Mouse (Mus musculus) frontal cortex, adult (tissue): ENCODE measurements around the gene Epb41l2.

ENCODE experiments used
- ATAC-seq: cut with Nextera tagmentation; 2 replicates; pipeline ENCODE4 v1.9.2; 2017; ENCODE audit warnings: mild to moderate bottlenecking, moderate library complexity, mixed read lengths; ENCODE audit not compliant: low TSS enrichment

Epb41l2 gene

DNA sequence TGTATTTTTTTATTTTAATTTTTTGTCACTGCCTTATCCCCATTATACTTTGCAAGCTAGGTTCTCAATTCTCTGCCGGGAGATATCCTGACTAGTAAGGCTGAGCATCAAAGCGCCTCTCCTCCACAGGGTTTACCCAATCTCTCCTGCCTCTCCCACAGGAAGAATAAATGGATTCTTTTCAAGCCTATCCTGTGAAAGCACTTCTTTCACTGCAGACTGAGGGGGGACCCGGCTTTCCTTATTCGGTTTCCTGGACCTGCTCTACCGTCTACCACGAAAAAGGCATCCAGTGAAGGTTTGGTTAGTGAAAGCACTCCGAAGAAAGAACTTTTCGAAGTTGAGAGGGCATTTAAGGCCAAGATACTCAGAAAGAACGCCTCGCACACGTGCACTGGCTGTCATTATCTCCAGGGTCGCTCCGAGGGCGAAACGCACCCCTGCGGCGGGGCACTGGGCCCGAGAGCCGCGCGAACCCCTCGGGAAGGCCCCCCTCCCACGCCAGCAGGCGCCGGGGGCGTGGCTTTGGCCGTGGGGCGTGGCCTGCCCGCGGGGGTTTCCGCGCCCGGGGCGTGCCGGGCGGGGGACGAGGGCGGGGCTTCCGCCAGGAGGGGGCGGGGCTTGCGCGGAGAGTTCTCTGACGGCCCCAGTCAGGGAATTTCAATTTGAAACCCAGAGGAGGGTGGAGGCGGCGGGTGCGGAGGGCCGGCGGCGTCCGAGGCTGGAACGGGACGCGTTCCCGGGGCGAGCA is at the start of gene Epb41l2:
Gene Epb41l2 (plus strand): TSS at position 591 of the 751 bp plus-strand sequence.
- ATAC-seq = peak; percentile 82

DNA sequence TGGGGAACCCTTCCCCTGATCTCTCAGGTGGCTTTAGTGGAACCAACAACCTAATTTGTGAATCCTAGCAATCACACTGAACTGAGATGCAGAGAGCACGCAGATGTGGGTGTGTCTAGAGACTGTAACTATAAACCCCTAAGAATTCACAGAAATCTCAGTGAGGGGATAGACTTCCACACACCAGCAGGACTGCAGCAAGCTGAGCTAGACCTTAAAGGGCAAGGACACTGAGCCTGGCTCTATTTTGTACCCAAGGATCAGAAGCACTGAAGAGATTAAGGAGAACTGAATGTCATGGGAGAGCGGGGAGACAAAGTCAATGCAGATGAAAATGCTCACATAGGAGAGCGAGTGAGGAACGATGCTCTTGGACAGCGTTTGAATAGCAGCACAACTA is 49.6 kb upstream of the Epb41l2 start:
- ATAC-seq = no peak

DNA sequence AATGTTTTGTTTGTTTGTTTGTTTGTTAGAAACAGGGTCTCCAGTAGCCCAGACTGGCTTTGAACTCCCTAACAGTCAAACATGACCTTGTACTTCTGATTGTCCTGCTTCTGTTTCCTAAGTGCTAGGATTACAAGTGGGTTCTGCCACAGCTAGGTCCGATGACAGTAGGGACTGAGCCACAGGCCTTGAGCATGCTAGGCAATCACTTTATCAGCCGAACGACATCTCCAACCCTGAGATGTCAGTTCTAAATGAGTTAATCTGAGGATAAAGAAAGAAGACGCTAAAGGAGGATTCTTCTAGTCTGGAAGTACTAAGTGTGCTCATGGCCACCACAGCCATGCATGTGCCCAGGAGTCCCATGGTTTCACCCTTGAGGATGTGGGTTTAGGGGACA is 48.9 kb upstream of the Epb41l2 start:
- no peak for ATAC-seq

GRCm38 (mm10) chr10:25311554-25312212 is 47.9 kb upstream of the Epb41l2 start:
- ATAC-seq = peak; percentile 65

DNA sequence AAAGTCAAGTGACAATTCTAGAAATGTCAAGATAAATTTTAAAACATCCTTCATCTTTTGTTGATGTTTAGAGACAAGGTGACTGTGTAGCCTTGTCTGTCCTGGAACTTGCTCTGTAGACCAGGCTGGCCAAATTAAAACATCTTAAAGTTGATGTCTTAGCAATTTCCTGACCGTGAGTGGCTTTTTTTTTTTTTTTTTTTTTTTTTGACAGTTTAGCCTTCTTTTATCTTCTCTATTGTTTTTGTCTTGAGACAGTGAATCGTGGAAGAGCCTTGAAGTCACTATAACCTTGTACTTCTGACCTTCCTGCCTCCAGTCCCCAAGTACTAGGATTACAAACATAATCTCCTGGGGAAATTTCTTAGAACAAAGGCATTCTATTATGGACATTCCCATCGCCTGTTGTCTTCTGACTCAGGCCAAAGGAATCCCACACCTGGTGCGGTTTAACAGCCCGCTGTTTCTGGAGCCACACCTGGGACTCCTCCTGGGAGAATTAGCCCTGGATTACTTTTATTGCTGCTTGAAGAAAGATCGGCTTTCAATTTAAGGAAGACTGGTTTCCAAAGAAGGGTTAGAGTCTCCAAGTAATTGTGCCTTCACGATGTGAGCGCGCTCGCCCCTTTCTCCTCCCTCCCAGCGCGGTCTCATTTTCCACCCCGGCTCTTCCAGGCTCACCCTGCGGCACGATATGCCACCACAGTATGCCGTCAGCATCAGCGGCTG is 45.6 kb upstream of the Epb41l2 start:
- no peak for ATAC-seq

- ATAC-seq = no peak
These were observed 41.9 kb upstream of the Epb41l2 start for GRCm38 (mm10) chr10:25317665-25318064.

- ATAC-seq = peak; percentile 57
These were observed 41.2 kb upstream of the Epb41l2 start for GRCm38 (mm10) chr10:25318405-25318804.

- no peak for ATAC-seq
These were observed 40.1 kb upstream of the Epb41l2 start for GRCm38 (mm10) chr10:25319531-25319930.

GRCm38 (mm10) chr10:25321198-25321597 is 38.4 kb upstream of the Epb41l2 start:
- ATAC-seq = no peak

DNA sequence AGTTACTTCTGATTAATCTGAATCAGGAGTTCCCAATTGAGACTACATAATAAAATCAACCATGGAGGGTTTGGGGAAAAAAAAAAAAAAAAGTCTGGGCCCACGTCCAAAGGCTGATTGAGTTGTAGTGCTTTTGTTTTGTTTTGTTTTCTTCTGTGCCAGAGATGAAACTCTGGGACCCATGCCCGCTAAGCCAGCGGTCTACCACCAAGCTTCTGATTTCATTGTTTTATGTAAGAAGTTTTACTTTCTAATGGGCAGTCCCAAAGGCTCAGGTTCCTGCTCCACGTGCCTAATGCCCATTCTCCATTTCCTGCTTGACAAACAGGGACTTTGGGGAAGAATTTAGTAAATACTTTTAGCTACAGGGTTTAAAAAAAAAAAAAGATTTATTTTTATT is 33.9 kb upstream of the Epb41l2 start:
- ATAC-seq = no peak

DNA sequence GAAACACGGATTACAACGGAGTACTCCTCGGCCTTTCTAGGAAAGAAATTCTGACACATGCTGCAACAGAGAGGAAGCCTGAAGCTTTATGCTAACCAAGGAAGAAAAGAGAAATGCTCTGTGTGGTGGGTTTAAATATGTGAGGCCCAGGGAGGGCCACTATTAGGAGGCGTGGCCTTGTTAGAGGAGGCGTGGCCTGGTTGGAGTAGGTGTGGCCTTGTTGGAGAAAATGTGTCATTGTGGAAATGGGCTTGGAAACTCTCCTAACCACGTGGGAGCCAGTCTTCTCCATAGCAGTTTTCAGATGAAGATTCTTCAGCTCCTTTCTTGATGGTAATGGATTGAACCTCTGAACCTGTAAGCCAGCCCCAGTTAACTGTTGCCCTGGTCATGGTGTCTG is 32.1 kb upstream of the Epb41l2 start:
- no peak for ATAC-seq

DNA sequence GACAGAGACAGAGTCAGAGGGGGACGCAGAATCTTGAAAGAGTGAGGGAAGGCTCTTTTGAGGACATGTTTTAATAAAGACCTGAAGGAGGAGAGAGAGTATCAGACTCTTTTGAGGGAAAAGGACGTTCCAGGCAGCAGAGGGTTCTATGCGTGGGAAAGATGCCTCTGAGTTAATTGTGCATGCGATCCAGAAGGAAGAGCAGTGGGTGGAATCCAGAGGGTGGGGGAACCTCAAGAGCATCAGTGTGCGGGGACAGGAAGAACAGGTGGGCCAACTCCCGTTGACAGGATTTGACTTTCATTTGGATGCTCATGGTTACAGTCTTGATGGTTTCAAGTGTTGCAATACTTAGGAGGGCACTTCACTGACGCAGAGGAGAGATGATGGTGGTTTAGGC is 29.5 kb upstream of the Epb41l2 start:
- ATAC-seq = peak; percentile 76

GRCm38 (mm10) chr10:25331321-25332049 is 28.1 kb upstream of the Epb41l2 start:
- peak; percentile 95 for ATAC-seq

GRCm38 (mm10) chr10:25333390-25334079 is 26.1 kb upstream of the Epb41l2 start:
- ATAC-seq = no peak

- ATAC-seq = no peak
These were observed 18.9 kb upstream of the Epb41l2 start for GRCm38 (mm10) chr10:25340675-25341074.

GRCm38 (mm10) chr10:25342801-25343200 is 16.8 kb upstream of the Epb41l2 start:
- ATAC-seq = no peak

- 0 out of 2 replicates have a peak, but pooled peaks have one; percentile 50 for ATAC-seq
These were observed 5.7 kb upstream of the Epb41l2 start for GRCm38 (mm10) chr10:25353941-25354340.

- ATAC-seq = no peak
These were observed 5.2 kb upstream of the Epb41l2 start for GRCm38 (mm10) chr10:25354390-25354789.

DNA sequence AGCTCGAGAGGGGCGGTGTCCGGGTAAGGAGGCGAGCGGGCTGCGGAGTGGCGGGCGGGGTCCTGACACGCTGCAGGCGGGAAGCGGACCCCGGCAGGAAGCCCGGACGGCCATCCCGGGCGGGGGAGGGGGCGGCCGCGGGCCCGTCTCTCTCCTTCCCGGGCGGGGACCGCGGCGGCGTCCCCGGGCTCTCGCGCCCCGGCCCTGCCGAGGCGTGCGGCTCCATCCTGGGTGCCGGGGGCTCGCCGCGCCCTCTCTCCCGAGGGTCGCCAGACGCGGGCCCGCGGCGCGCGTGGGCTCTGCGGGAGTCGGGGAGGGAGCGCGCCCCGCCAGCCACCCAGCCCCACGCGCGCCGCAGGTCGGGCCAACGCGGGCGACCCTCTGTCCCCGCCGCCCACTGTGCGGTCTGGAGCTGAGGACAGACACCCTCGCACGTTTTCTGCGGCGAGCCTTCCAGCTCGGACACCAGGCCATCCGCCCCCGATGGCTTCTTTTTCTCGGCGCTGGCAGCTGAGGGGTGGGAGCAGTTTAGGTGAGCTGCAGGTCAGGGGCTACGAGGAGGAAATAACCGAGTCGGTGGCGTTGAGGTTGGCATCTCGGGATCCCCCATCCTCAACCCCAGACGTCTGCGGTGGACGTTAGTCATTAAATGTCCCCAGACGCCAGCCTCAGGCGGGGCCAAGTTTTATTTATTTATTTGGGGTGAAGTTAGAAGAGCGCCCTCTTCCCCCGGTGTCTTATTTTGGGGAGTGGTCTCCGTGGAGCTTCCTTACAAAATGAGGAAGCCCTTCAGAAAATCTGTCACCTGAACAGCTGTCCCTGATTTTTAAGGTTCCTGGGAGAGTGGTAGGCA is 587 bp downstream of the Epb41l2 start:
- peak; percentile 2; the same call in 1 of the 2 replicates for ATAC-seq

DNA sequence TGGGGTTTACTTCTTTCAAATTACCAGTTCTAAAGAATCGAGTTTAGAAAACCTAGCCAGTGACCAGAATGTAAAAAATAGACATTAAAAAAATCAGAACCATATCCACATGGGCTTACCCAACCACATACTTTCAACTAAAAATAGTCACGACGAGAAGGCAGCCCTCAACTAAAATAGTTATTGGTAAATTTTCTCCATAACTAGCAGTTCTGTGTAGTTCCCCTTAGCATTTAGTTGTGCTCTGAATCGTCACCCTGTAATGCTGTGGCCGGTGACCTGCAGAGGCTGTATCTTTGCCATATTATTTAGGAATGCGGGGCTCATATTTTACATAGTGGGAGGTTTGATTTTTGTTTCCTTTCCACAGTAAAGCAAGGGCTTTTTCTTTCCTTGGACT is 2.6 kb downstream of the Epb41l2 start:
- ATAC-seq = no peak
